Mouse (Mus musculus) inflammation-experienced regulatory T-cells, adult 6 months (primary cell): Measurements from ENCODE around the gene Ssbp4. TPM values are rescaled to one million over a fixed set of nuclear protein-coding genes. Genes with fewer than 3 reads are reported as not detected.
"Not testable (repeated sequence)": the region's sequence is repeated elsewhere in the genome, so short reads cannot be mapped to it uniquely, and the experiment has no call there.

Experiments
- ATAC-seq: one replicate; pipeline ENCODE4 v1.8.0; 2017
- polyA plus RNA-seq, 3 experiments: library from polyadenylated mRNA; unstranded; fragments of 100-300 nt; shearing (Covaris generic); gene quantifications; one replicate each; pipeline ENCODE4 v1.2.1; 2017

Gene Ssbp4
- polyA plus RNA-seq, 3 experiments from 2014 or later = 2.6 to 16.2 (median 14.7) TPM

GRCm38 (mm10) chr8:70606780-70607602, 1.7 kb downstream of the Ssbp4 start:
- no peak for ATAC-seq

GRCm38 (mm10) chr8:70605871-70606779, 2.5 kb downstream of the Ssbp4 start:
- no peak for ATAC-seq

GRCm38 (mm10) chr8:70604558-70604957, 4.1 kb downstream of the Ssbp4 start:
- no peak for ATAC-seq

GRCm38 (mm10) chr8:70602139-70602811, 6.4 kb downstream of the Ssbp4 start:
- ATAC-seq = no peak

GRCm38 (mm10) chr8:70601271-70601649, 7.4 kb downstream of the Ssbp4 start:
- peak; percentile 72 for ATAC-seq

- no peak for ATAC-seq
Observed at GRCm38 (mm10) chr8:70600473-70601270, 8.0 kb downstream of the Ssbp4 start.

GRCm38 (mm10) chr8:70599507-70600290, 9.0 kb downstream of the Ssbp4 start:
- ATAC-seq = no peak

- no peak for ATAC-seq
Observed at GRCm38 (mm10) chr8:70598722-70599121, 9.9 kb downstream of the Ssbp4 start.

GRCm38 (mm10) chr8:70598283-70598682, 10.4 kb downstream of the Ssbp4 start:
- no peak for ATAC-seq

- no peak for ATAC-seq
Observed at GRCm38 (mm10) chr8:70597417-70598272, 11.0 kb downstream of the Ssbp4 start.

GRCm38 (mm10) chr8:70596775-70597416, 11.8 kb downstream of the Ssbp4 start:
- no peak for ATAC-seq

GRCm38 (mm10) chr8:70596216-70596615, 12.5 kb downstream of the Ssbp4 start:
- no peak for ATAC-seq

- no peak for ATAC-seq
Observed at GRCm38 (mm10) chr8:70595811-70596210, 12.9 kb downstream of the Ssbp4 start.

GRCm38 (mm10) chr8:70594621-70595564, 13.8 kb downstream of the Ssbp4 start:
- peak; percentile 32 for ATAC-seq

- ATAC-seq = peak; percentile 97
Observed at GRCm38 (mm10) chr8:70593961-70594609, 14.6 kb downstream of the Ssbp4 start, which contains the start of gene Isyna1. Gene Isyna1, plus strand, starts transcription at chr8:70594373.

GRCm38 (mm10) chr8:70593173-70593572, 15.5 kb downstream of the Ssbp4 start:
- no peak for ATAC-seq

- ATAC-seq = no peak
Observed at GRCm38 (mm10) chr8:70591569-70591968, 17.1 kb downstream of the Ssbp4 start.

GRCm38 (mm10) chr8:70587955-70588354, 20.7 kb downstream of the Ssbp4 start:
- not testable (repeated sequence) for ATAC-seq
